Mouse (Mus musculus) lung, embryonic 15.5 days (tissue): ENCODE data around the gene Smox. TPM values are rescaled to one million over a fixed set of nuclear protein-coding genes. Genes with fewer than 3 reads are reported as not detected.

Source experiments
- ATAC-seq: fragments of 200-750 bp; cut with Nextera tagmentation; 2 replicates; pipeline ENCODE4 v1.8.0; 2017; ENCODE audit warnings: moderate number of reproducible peaks, borderline replicate concordance; ENCODE audit not compliant: low FRiP score, low TSS enrichment; ENCODE audit errors: extremely low read depth
- H3K27ac ChIP-seq: fragments of 300-500 bp; sonication (generic); 2 replicates; pipeline ENCODE4 v1.5.1; 2015; ENCODE audit warnings: moderate library complexity, mild to moderate bottlenecking, inconsistent platforms
- H3K27me3 ChIP-seq: fragments of 300-500 bp; sonication (generic); 2 replicates; pipeline ENCODE4 v1.6.1; 2015; ENCODE audit warnings: inconsistent platforms
- H3K36me3 ChIP-seq: fragments of 300-500 bp; sonication (generic); 2 replicates; pipeline ENCODE4 v1.6.1; 2015; ENCODE audit warnings: inconsistent platforms
- H3K4me1 ChIP-seq: fragments of 300-500 bp; sonication (generic); 2 replicates; pipeline ENCODE4 v1.6.1; 2015; ENCODE audit warnings: inconsistent platforms
- H3K4me2 ChIP-seq: fragments of 300-500 bp; sonication (generic); 2 replicates; pipeline ENCODE4 v1.6.1; 2015; ENCODE audit warnings: inconsistent platforms, mild to moderate bottlenecking, moderate library complexity
- H3K4me3 ChIP-seq: fragments of 300-500 bp; sonication (generic); 2 replicates; pipeline ENCODE4 v1.5.1; 2015; ENCODE audit warnings: mild to moderate bottlenecking, inconsistent platforms
- H3K9ac ChIP-seq: fragments of 300-500 bp; sonication (generic); 2 replicates; pipeline ENCODE4 v1.6.1; 2015; ENCODE audit warnings: inconsistent platforms
- H3K9me3 ChIP-seq: fragments of 300-500 bp; sonication (generic); 2 replicates; pipeline ENCODE4 v1.6.1; 2016; ENCODE audit warnings: inconsistent platforms
- WGBS: fragments of 180-500 bp; shearing (Covaris S2); methylation state at CpG from one replicate; pipeline ENCODE4 v1.1.7; 2015; 5-methylcytosine and 5-hydroxymethylcytosine counted together
- polyA plus RNA-seq: library from polyadenylated mRNA; unstranded; fragments of >200 nt; fragmentation: Nextera tagmentation; extraction: Ambion mirVana; gene quantifications from 2 replicates; pipeline ENCODE4 v1.2.1, GENCODE M21; 2015

Smox gene
- polyA plus RNA-seq, 1 experiment from 2014 or later = 37.1 TPM

DNA sequence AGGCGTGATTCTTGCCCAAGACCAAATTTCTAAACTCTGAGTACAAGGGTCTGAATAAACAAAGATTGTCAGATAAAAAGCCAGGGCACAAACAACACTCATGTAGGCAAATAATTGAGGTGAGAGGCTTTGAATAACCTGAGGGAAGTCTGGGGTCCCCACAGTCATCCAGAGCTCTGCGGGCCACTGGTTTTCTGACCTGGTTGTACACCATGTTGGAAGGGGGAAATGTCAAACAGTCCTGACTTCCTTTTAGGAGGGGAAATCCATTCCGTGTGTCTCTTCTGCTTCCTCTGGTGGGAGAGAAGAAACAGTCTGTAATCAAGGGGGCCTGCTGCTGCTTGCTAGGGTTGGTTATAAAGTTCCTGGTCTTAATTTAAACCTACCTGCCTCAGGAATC is 5.2 kb upstream of the Smox start:
- ATAC-seq = no peak
- no peaks in the 10 kb centered on the region for H3K9me3 ChIP-seq
- H3K4me3 ChIP-seq = no peak overlapping the region
- H3K36me3 ChIP-seq = no peaks in the 10 kb centered on the region
- no peaks in the 10 kb centered on the region for H3K27me3 ChIP-seq
- no peak overlapping the region for H3K27ac ChIP-seq
- 66% methylated on average over 3 of the region's 3 CpGs for WGBS
- no peaks in the 10 kb centered on the region for H3K4me1 ChIP-seq
- no peak overlapping the region for H3K9ac ChIP-seq
- H3K4me2 ChIP-seq = no peak overlapping the region

DNA sequence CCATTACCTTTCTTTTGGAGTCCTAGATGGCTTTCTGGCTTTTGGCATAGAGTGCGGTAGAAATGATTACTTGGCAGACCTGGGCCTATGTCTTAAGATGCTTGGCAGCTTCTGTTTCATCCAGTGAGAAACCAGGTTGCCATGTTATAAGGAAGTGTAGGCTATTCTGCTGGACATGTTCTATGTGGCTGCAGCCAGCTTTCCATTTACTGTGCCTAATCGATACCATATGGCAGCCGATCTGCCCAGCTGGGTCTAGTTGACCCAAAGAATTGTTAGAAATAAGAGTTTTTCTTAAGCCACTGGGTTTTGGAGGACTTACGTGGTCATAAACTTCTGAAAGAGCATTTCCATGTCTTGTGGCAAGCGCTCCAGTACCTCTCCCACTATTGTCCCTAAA is 4.0 kb upstream of the Smox start:
- H3K4me1 ChIP-seq = peaks cover under 1% of the 10 kb centered on the region
- no peaks in the 10 kb centered on the region for H3K27me3 ChIP-seq
- 90% methylated on average over 5 of the region's 5 CpGs for WGBS
- H3K4me3 ChIP-seq = no peak overlapping the region
- no peak overlapping the region for H3K27ac ChIP-seq
- no peak overlapping the region for H3K9ac ChIP-seq
- H3K36me3 ChIP-seq = no peaks in the 10 kb centered on the region
- ATAC-seq = no peak
- no peak overlapping the region for H3K4me2 ChIP-seq
- H3K9me3 ChIP-seq = no peaks in the 10 kb centered on the region

DNA sequence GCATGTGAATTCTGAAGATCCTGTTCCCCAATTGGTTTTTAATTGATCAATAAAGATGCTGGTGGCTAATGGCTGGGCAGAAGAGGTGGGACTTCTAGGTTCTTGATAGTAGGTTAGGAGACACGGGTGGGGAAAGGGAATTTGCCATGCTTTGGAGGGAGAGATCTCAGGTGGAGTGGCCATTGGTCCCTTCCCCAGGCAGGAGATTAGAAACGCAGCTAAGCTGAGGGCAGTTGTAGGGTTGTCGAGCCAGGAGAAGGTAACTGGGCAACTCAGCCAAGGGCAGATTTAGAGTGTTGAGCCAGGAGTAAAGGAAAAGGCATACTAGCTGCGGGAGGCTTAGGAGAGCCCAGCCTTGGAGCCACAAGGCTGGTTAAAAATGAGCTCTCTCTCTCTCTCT is 3.0 kb upstream of the Smox start:
- H3K27me3 ChIP-seq = no peaks in the 10 kb centered on the region
- 71% methylated on average over 4 of the region's 4 CpGs for WGBS
- no peak overlapping the region for H3K4me3 ChIP-seq
- no peak overlapping the region for H3K27ac ChIP-seq
- no peaks in the 10 kb centered on the region for H3K36me3 ChIP-seq
- ATAC-seq = no peak
- peaks cover 10% of the 10 kb centered on the region for H3K4me1 ChIP-seq
- no peak overlapping the region for H3K4me2 ChIP-seq
- no peaks in the 10 kb centered on the region for H3K9me3 ChIP-seq
- H3K9ac ChIP-seq = no peak overlapping the region

DNA sequence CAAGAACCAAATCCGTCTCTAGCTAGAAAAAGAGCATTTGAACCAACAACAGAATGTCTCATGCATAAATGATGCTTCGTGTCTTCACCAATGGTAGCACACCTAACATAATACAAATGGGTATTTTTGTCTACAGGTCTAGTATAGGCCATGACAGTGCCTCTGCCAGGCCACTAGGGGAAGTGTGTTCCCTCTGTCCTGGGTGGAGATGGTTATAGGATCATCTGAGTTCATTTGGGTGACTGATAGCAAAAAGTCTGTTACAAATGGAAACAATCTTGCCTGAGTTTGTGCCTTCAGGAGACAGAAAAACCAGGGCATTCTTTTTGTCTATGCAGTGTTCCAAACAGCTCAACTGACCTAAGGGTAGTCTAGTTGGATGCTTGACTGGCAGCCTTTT is 2.4 kb upstream of the Smox start:
- H3K9me3 ChIP-seq = no peaks in the 10 kb centered on the region
- H3K27ac ChIP-seq = no peak overlapping the region
- H3K36me3 ChIP-seq = no peaks in the 10 kb centered on the region
- peaks cover 14% of the 10 kb centered on the region for H3K4me1 ChIP-seq
- no peak overlapping the region for H3K9ac ChIP-seq
- ATAC-seq = no peak
- no peak overlapping the region for H3K4me2 ChIP-seq
- H3K27me3 ChIP-seq = no peaks in the 10 kb centered on the region
- 82% methylated on average over 2 of the region's 2 CpGs for WGBS
- no peak overlapping the region for H3K4me3 ChIP-seq

DNA sequence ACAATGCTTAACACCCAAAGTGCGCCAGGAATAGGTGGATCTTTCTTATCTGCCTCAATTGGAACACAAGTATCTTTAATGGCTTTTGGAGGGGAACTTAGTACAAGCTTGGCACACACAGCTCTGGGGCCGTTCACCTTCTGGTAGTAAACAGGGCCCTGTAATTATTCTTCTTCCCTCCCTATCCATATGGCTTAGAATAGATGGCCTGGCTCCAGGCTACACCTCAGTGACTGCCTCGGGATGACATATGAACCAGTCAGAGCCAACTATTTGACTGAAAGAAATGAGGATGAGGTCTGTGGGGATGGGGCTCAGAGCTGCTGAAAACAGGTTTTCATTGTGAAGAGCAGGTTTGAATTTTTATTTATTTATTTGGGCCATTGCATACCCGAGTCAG is 1.7 kb upstream of the Smox start:
- Histone ChIP-seq H3K27me3 (no peaks in the 10 kb centered on the region), H3K4me2 (no peak overlapping the region), H3K4me1 (peaks cover 14% of the 10 kb centered on the region), H3K4me3 (no peak overlapping the region), H3K27ac (no peak overlapping the region), H3K9me3 (no peaks in the 10 kb centered on the region), H3K36me3 (no peaks in the 10 kb centered on the region), H3K9ac (no peak overlapping the region)
- ATAC-seq = no peak
- 49% methylated on average over 4 of the region's 4 CpGs for WGBS

DNA sequence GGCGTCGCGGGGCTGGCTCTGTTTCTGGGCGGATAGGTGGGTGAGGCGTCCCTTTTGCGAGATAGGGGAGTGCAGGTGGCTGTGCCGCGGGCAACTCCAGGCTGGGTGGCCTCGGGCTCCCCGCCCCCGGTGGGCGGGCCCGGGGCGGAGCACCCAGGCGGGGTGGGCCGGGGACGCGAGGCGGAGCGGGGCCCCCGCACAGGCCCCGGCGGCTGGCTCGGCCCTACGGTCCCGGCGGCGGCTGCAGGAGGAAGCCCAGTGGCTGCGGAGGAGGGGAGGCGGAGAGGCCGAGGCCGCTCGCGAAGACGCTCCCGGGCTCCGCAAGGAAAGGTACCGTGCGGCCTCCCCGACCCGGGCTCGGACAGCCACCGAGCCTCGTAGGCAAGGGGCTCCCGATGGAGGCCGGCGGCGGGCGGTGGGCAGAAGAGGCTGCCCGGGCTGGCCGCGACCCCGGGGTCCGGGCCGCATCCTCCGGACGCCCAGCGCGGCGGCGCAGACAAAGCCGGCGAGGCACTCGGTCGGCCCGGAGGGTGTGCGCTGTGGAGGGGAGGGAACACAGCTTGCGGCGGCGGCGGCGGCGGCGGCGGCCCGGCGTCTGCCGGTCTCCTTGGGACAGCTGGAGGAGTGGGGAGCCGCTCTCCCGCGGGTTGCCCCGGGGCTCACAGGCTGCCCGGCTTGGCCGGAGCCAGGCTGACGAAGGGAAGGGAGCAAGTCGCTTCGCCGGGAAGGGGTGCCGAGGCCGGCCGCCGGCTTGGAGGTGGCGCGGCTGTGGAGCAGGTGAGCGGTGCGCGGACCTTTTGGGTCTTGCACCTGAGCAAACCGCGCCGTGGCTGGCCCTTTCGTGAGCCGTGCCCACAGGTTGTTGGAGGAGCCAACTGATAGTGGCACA is 655 bp downstream of the Smox start:
- no peaks in the 10 kb centered on the region for H3K9me3 ChIP-seq
- no peaks in the 10 kb centered on the region for H3K36me3 ChIP-seq
- peak overlapping the region; percentile 93 for H3K4me3 ChIP-seq
- peak overlapping the region; percentile 97 for H3K4me2 ChIP-seq
- peaks cover 24% of the 10 kb centered on the region for H3K4me1 ChIP-seq
- peak; percentile 97 for ATAC-seq
- WGBS = under 1% methylated on average over 93 of the region's 102 CpGs
- peak overlapping the region; percentile 84 for H3K27ac ChIP-seq
- H3K9ac ChIP-seq = peak overlapping the region; percentile 91
- no peaks in the 10 kb centered on the region for H3K27me3 ChIP-seq

DNA sequence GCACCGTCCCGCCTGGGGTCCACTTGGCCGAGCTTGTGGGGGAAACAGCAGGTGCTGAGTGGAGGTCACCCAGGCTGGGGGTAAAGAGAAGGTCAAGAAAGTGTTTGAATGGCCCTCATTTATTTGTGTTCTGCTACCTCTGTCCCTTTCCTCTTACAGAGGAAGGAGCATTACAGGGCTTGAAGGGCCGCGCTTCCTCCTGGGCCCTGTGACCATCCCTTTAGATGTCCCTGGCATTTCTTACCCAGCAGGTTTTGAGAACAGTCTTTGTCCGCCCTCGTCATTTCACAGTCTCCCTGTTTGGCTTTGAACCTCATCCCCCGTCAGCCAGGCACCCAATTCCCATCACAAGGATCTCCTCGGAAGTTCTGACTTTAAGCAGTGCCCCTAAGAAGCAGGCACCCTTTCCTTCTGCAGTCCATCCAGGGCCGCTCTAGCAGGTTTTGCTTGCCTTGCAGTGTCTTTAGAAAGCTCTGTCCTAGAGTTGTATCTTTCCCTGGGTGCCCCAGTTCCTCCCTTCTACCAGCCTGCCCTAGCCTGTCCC is 1.4 kb downstream of the Smox start:
- Histone ChIP-seq H3K9ac (peak overlapping the region; percentile 91), H3K27me3 (no peaks in the 10 kb centered on the region), H3K4me3 (peak overlapping the region; percentile 93), H3K27ac (no peak overlapping the region; the same call in 1 of the 2 replicates), H3K4me2 (peak overlapping the region; percentile 97), H3K9me3 (no peaks in the 10 kb centered on the region), H3K36me3 (no peaks in the 10 kb centered on the region), H3K4me1 (peaks cover 24% of the 10 kb centered on the region)
- 18% methylated on average over 10 of the region's 10 CpGs for WGBS
- ATAC-seq = no peak

DNA sequence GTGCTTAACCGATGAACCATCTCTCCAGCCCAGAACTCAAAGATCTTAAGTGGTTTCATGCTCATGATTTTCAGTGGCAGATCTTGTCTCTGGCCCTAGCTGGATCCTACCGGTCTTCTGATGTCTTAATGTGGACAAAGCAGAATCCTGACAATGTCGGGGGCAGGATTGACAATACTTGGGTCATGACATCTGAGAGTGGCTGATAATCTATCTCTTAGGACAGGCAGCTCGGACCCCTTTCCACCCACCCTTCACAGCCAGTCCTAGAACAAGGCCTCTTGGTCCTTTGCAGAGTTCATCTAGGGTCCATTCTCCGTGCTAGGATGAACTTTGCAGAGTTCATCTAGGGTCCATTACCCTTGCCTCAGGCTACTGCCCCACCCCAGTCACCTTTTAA is 2.1 kb downstream of the Smox start:
- H3K9me3 ChIP-seq = no peaks in the 10 kb centered on the region
- WGBS = 49% methylated on average over 5 of the region's 5 CpGs
- no peaks in the 10 kb centered on the region for H3K27me3 ChIP-seq
- no peak for ATAC-seq
- H3K4me3 ChIP-seq = no peak overlapping the region; the same call in 1 of the 2 replicates
- no peaks in the 10 kb centered on the region for H3K36me3 ChIP-seq
- peak overlapping the region; percentile 97; the same call in 1 of the 2 replicates for H3K4me2 ChIP-seq
- no peak overlapping the region for H3K9ac ChIP-seq
- peaks cover 24% of the 10 kb centered on the region for H3K4me1 ChIP-seq
- H3K27ac ChIP-seq = no peak overlapping the region

DNA sequence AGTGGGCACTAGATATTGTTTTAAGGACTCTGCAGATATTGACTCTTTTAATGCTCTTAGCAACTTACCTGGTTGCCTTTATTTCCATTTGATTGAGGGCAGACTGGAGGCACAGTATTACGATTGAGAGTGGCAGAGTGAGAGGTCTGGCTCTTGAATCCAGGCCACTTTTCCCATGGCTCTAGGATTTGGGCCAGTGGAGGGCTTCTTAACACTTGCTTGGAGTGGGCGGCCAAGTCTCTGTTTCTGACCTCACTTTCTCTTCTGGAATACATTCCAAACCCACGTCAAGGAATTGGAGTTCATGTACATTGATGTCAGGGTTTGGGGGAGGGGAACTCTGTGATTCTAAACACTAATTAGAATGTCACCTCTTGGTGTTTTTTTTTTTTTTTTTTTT is 4.0 kb downstream of the Smox start:
- no peaks in the 10 kb centered on the region for H3K36me3 ChIP-seq
- no peak overlapping the region for H3K4me3 ChIP-seq
- H3K27me3 ChIP-seq = no peaks in the 10 kb centered on the region
- no peak overlapping the region for H3K9ac ChIP-seq
- H3K27ac ChIP-seq = no peak overlapping the region
- 57% methylated on average over 3 of the region's 3 CpGs for WGBS
- H3K4me1 ChIP-seq = peaks cover 24% of the 10 kb centered on the region
- no peaks in the 10 kb centered on the region for H3K9me3 ChIP-seq
- H3K4me2 ChIP-seq = no peak overlapping the region
- ATAC-seq = no peak

DNA sequence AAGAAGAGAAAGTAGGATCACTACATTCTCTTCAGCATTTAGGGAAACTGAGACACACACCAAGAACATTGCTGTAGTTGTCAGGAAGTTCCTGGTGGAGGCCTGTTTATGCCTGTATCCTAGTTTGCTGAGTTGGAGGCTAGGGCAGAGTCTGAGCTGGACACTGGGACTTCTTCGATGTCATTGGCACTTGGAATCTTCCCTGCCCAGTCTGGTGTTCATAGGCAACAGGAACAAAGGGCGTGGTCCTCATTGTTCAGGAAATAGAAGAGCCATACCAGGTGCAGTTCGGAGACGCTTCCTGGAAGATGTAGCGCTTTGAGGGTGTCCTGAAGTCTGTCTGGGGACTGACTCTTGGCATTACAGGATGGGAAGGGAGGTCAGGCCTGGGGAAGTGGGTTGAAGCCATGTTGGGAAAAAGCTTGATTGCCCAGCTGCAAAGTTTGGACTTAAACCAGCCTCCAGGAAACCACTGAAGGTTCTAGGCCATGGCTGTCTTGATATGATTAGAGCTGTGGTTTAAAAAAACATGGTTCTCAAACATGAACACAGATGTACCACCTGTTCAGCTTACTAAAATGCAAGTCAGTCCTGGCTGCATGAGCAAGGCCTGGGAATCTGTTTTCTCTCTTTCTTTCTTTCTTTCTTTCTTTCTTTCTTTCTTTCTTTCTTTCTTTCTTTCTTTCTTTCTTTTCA is 5.0 kb downstream of the Smox start:
- Histone ChIP-seq H3K4me2 (no peak overlapping the region), H3K4me3 (no peak overlapping the region), H3K9me3 (no peaks in the 10 kb centered on the region), H3K36me3 (no peaks in the 10 kb centered on the region), H3K4me1 (peaks cover 29% of the 10 kb centered on the region), H3K9ac (no peak overlapping the region), H3K27ac (no peak overlapping the region), H3K27me3 (no peaks in the 10 kb centered on the region)
- WGBS = 79% methylated on average over 5 of the region's 5 CpGs
- ATAC-seq = no peak

DNA sequence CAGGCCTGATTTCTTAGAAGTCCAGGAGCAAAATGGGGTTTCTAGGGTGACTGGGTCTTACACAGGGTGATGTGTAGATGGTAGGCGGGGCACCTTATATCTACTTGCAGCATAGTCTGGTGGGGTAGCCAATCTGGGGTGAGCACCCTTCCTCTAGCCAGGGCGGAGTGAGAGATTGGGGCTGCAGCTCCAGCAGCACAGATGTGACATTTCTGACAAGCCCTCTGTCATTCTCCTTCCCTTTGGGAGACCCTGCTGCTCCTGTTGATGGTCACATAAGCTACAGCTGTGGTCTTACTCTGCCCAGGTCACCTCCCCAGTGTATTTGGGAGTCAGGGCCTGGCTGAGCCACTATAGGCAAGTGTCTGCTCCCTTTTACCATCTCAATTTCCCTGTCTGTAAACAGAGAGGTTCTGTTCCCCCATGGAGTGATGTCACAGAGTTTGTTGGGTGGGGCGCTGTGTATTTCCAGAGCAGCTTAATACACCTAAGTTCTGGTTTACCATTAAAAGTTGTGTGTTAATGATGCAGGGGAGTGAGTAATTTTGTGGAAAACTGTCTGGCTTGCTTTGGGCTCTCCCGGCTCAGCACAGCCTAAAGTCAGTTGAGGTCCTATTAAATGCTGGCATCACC is 6.0 kb downstream of the Smox start:
- Histone ChIP-seq H3K4me1 (peaks cover 37% of the 10 kb centered on the region), H3K4me2 (no peak overlapping the region), H3K36me3 (no peaks in the 10 kb centered on the region), H3K4me3 (no peak overlapping the region), H3K27ac (no peak overlapping the region), H3K27me3 (no peaks in the 10 kb centered on the region), H3K9ac (no peak overlapping the region), H3K9me3 (no peaks in the 10 kb centered on the region)
- 87% methylated on average over 4 of the region's 4 CpGs for WGBS
- ATAC-seq = no peak

DNA sequence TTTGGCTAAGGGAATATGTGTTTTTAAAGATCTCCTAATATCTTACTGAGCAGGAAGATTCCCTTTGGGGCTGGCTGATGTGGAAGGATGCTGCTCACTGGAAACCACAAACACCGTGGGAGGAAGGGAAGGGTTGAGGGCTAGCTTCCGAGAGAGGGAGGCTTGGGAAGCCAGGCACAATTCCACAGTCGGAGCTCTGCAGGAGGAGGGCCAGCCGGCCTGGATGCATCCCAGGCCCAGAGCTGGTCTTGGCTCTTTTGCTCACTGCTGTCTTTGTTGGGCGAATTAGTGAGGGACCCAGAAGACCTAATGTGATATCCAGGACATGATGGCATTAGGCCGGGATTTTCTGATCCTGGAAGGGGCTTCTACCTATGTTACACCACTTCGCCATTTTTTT is 6.9 kb downstream of the Smox start:
- H3K4me2 ChIP-seq = no peak overlapping the region
- H3K4me3 ChIP-seq = no peak overlapping the region
- H3K27me3 ChIP-seq = no peaks in the 10 kb centered on the region
- H3K27ac ChIP-seq = no peak overlapping the region
- H3K9ac ChIP-seq = no peak overlapping the region
- H3K4me1 ChIP-seq = peaks cover 32% of the 10 kb centered on the region
- 68% methylated on average over 7 of the region's 7 CpGs for WGBS
- H3K36me3 ChIP-seq = no peaks in the 10 kb centered on the region
- no peak for ATAC-seq
- no peaks in the 10 kb centered on the region for H3K9me3 ChIP-seq
